Mouse (Mus musculus) myocyte (in vitro differentiated cells): ENCODE measurements around the gene Gnat1.

Source experiments
- CEBPB ChIP-seq: IDR thresholded peaks from 2 replicates; pipeline ENCODE4 v1.6.1; 2011; ENCODE audit warnings: mild to moderate bottlenecking, moderate library complexity; ENCODE audit not compliant: poor library complexity, insufficient read depth, severe bottlenecking
- E2F4 ChIP-seq: IDR thresholded peaks from one replicate; pipeline ENCODE4 v1.6.1; 2011; ENCODE audit warnings: mild to moderate bottlenecking, control low read depth, moderate library complexity; ENCODE audit not compliant: insufficient read depth
- MYOG ChIP-seq, 3 experiments: IDR thresholded peaks; one replicate each; pipeline ENCODE4 v1.6.1; 2011; ENCODE audit warnings: control low read depth in 2 of 3, low read depth in 2 of 3, mild to moderate bottlenecking in 2 of 3; ENCODE audit not compliant: insufficient read length in 2 of 3, control insufficient read depth in 1 of 3, insufficient read depth in 1 of 3
- POLR2A ChIP-seq: IDR thresholded peaks from one replicate; pipeline ENCODE4 v1.6.1; 2011; ENCODE audit warnings: low read depth, mild to moderate bottlenecking, control low read depth, moderate library complexity; ENCODE audit not compliant: insufficient read length
- POLR2AphosphoS2 ChIP-seq: IDR thresholded peaks from one replicate; pipeline ENCODE4 v1.6.1; 2011; ENCODE audit warnings: low read depth, control low read depth; ENCODE audit not compliant: insufficient read length

DNA sequence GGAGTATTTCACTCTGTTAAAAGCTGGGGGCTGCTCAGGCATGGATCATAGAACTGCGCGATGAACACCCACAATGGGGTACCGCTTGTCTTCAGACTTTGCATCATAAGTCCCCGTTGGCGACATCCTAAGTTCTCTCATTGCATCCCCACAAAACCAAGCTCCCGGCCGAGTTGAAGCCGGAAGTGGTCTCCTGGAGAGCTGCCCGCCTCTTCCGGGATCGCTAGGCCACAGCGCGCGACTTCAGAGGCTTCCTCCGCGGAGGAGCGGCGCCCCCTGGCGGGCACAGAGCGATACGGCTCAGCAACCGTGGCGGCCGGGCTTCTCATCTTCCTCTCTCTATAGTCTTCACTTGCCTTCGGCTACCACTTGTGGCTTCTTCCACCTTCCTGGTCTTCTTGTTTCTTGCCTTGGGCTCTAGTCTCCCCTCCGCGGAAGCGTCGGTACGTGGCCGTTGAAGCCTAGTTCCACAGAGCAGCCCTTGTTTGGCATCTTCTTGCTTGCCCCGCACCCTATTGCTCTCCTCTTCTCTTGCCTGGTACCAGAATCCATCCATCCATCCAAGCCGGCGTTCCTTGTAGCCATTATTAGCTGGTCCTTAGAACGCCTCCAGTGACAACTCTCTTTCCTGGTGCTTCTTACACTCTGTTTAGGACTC is 34.9 kb downstream of the Gnat1 start:
- peak; percentile 23 for TF ChIP-seq POLR2A
- no peak for TF ChIP-seq MYOG (IDR thresholded peaks at IDR 0.05; ENCODE audit: control insufficient read depth in 1 of 3, insufficient read depth in 1 of 3, insufficient read length in 2 of 3, low read depth in 2 of 3)
- peak; percentile 53 for TF ChIP-seq POLR2AphosphoS2
- no peak for TF ChIP-seq CEBPB
- peak; percentile 52 for TF ChIP-seq E2F4
